Mouse (Mus musculus) embryonic facial prominence, embryonic 11.5 days (tissue): ENCODE results near the gene Ctnnd2. TPM values are rescaled to one million over a fixed set of nuclear protein-coding genes. Genes with fewer than 3 reads are reported as not detected.

Source experiments
- ATAC-seq: fragments of 200-750 bp; cut with Nextera tagmentation; replicated peaks from 2 replicates; pipeline ENCODE4 v1.8.0; 2017; ENCODE audit warnings: low read depth; ENCODE audit not compliant: insufficient number of reproducible peaks, low FRiP score, low TSS enrichment
- DNase-seq: peaks from one replicate; pipeline ENCODE4 v3.0.0-alpha.2; 2015; ENCODE audit warnings: low spot score
- H3K27ac ChIP-seq: fragments of 300-500 bp; sonication (generic); replicated peaks from 2 replicates; pipeline ENCODE4 v1.5.1; 2014; ENCODE audit warnings: mild to moderate bottlenecking, low read depth, low read length, control low read depth
- H3K27me3 ChIP-seq: fragments of 300-500 bp; sonication (generic); 2 replicates; pipeline ENCODE4 v1.6.1; 2014; ENCODE audit warnings: mild to moderate bottlenecking, low read length, moderate library complexity, mixed read lengths; ENCODE audit not compliant: control insufficient read depth, insufficient read depth
- H3K36me3 ChIP-seq: fragments of 300-500 bp; sonication (generic); replicated peaks from 2 replicates; pipeline ENCODE4 v1.6.1; 2014; ENCODE audit warnings: low read depth, mild to moderate bottlenecking, low read length, moderate library complexity, mixed read lengths; ENCODE audit not compliant: control insufficient read depth, insufficient read depth
- H3K4me1 ChIP-seq: fragments of 300-500 bp; sonication (generic); 2 replicates; pipeline ENCODE4 v1.6.1; 2014; ENCODE audit warnings: low read length, mixed read lengths; ENCODE audit not compliant: control insufficient read depth, insufficient read depth
- H3K4me2 ChIP-seq: fragments of 300-500 bp; sonication (generic); 2 replicates; pipeline ENCODE4 v1.6.1; 2014; ENCODE audit warnings: low read depth, mild to moderate bottlenecking, control low read depth, low read length, moderate library complexity
- H3K4me3 ChIP-seq: fragments of 300-500 bp; sonication (generic); 2 replicates; pipeline ENCODE4 v1.5.1; 2014; ENCODE audit warnings: low read depth, low read length, control low read depth
- H3K9ac ChIP-seq: fragments of 300-500 bp; sonication (generic); replicated peaks from 2 replicates; pipeline ENCODE4 v1.6.1; 2014; ENCODE audit warnings: mild to moderate bottlenecking, control low read depth, low read length
- H3K9me3 ChIP-seq: fragments of 300-500 bp; sonication (generic); replicated peaks from 2 replicates; pipeline ENCODE4 v1.6.1; 2016; ENCODE audit warnings: mild to moderate bottlenecking, low read length, inconsistent platforms, mixed read lengths; ENCODE audit not compliant: control insufficient read depth
- WGBS: fragments of 180-500 bp; shearing (Covaris S2); extraction: QIAGEN DNeasy Blood & Tissue Kit; methylation state at CpG from one replicate; pipeline ENCODE4 v1.1.7; 2014; 5-methylcytosine and 5-hydroxymethylcytosine counted together
- polyA plus RNA-seq: library from polyadenylated mRNA; unstranded; fragments of >200 nt; fragmentation: Nextera tagmentation; extraction: Ambion mirVana; gene quantifications from 2 replicates; pipeline ENCODE4 v1.2.1, GENCODE M21; 2014

Ctnnd2 gene
- polyA plus RNA-seq, 1 experiment from 2014 or later = 9.6 TPM

- no peaks in the 10 kb centered on the region for H3K9me3 ChIP-seq
- no peak for DNase-seq
- H3K4me3 ChIP-seq = no peak overlapping the region
- H3K4me2 ChIP-seq = no peak overlapping the region
- no peaks in the 10 kb centered on the region for H3K27me3 ChIP-seq
- no peak overlapping the region for H3K9ac ChIP-seq
- no peaks in the 10 kb centered on the region for H3K4me1 ChIP-seq
- H3K36me3 ChIP-seq = no peaks in the 10 kb centered on the region
- ATAC-seq = no peak
- H3K27ac ChIP-seq = no peak overlapping the region
- WGBS = 81% methylated on average over 5 of the region's 5 CpGs
These were observed 529.2 kb downstream of the Ctnnd2 start for GRCm38 (mm10) chr15:30701592-30701991.

- 87% methylated on average over 10 of the region's 10 CpGs for WGBS
- Histone ChIP-seq H3K4me2 (no peak overlapping the region), H3K4me1 (no peaks in the 10 kb centered on the region), H3K9ac (no peak overlapping the region), H3K4me3 (no peak overlapping the region), H3K27ac (no peak overlapping the region), H3K27me3 (no peaks in the 10 kb centered on the region), H3K36me3 (no peaks in the 10 kb centered on the region), H3K9me3 (no peaks in the 10 kb centered on the region)
- no peak for ATAC-seq
- no peak for DNase-seq
These were observed 536.8 kb downstream of the Ctnnd2 start for GRCm38 (mm10) chr15:30709026-30709753.

GRCm38 (mm10) chr15:30709754-30710105 is 537.3 kb downstream of the Ctnnd2 start:
- DNase-seq = no peak
- H3K36me3 ChIP-seq = no peaks in the 10 kb centered on the region
- no peak overlapping the region for H3K4me3 ChIP-seq
- no peak overlapping the region for H3K4me2 ChIP-seq
- H3K9ac ChIP-seq = no peak overlapping the region
- no peaks in the 10 kb centered on the region for H3K9me3 ChIP-seq
- H3K27ac ChIP-seq = no peak overlapping the region
- no peaks in the 10 kb centered on the region for H3K27me3 ChIP-seq
- no peak for ATAC-seq
- H3K4me1 ChIP-seq = no peaks in the 10 kb centered on the region
- 85% methylated on average over 2 of the region's 2 CpGs for WGBS

- no peak overlapping the region for H3K4me2 ChIP-seq
- no peak overlapping the region for H3K4me3 ChIP-seq
- DNase-seq (no peak), ATAC-seq (no peak)
- H3K36me3 ChIP-seq = no peaks in the 10 kb centered on the region
- H3K4me1 ChIP-seq = no peaks in the 10 kb centered on the region
- no peak overlapping the region for H3K9ac ChIP-seq
- 89% methylated on average over 2 of the region's 2 CpGs for WGBS
- H3K27ac ChIP-seq = no peak overlapping the region
- no peaks in the 10 kb centered on the region for H3K27me3 ChIP-seq
- no peaks in the 10 kb centered on the region for H3K9me3 ChIP-seq
These were observed 542.4 kb downstream of the Ctnnd2 start for GRCm38 (mm10) chr15:30714823-30715222.

- no peak overlapping the region for H3K4me3 ChIP-seq
- no peak for ATAC-seq
- H3K4me2 ChIP-seq = no peak overlapping the region
- no peak overlapping the region for H3K9ac ChIP-seq
- no peaks in the 10 kb centered on the region for H3K9me3 ChIP-seq
- no peak overlapping the region for H3K27ac ChIP-seq
- no peak for DNase-seq
- no peaks in the 10 kb centered on the region for H3K36me3 ChIP-seq
- no peaks in the 10 kb centered on the region for H3K4me1 ChIP-seq
- H3K27me3 ChIP-seq = no peaks in the 10 kb centered on the region
- WGBS = 86% methylated on average over 3 of the region's 3 CpGs
These were observed 546.4 kb downstream of the Ctnnd2 start for GRCm38 (mm10) chr15:30718811-30719210.

GRCm38 (mm10) chr15:30719226-30719625 is 546.8 kb downstream of the Ctnnd2 start:
- H3K4me2 ChIP-seq = no peak overlapping the region
- ATAC-seq (no peak), DNase-seq (no peak)
- 81% methylated on average over 2 of the region's 2 CpGs for WGBS
- no peak overlapping the region for H3K27ac ChIP-seq
- no peak overlapping the region for H3K4me3 ChIP-seq
- H3K4me1 ChIP-seq = no peaks in the 10 kb centered on the region
- H3K9ac ChIP-seq = no peak overlapping the region
- H3K36me3 ChIP-seq = no peaks in the 10 kb centered on the region
- no peaks in the 10 kb centered on the region for H3K9me3 ChIP-seq
- H3K27me3 ChIP-seq = no peaks in the 10 kb centered on the region

GRCm38 (mm10) chr15:30721098-30721497 is 548.7 kb downstream of the Ctnnd2 start:
- H3K9ac ChIP-seq = no peak overlapping the region
- H3K9me3 ChIP-seq = no peaks in the 10 kb centered on the region
- no peak for ATAC-seq
- H3K27ac ChIP-seq = no peak overlapping the region
- H3K4me3 ChIP-seq = no peak overlapping the region
- no peak for DNase-seq
- 67% methylated on average over 2 of the region's 2 CpGs for WGBS
- H3K36me3 ChIP-seq = no peaks in the 10 kb centered on the region
- no peaks in the 10 kb centered on the region for H3K4me1 ChIP-seq
- H3K27me3 ChIP-seq = no peaks in the 10 kb centered on the region
- no peak overlapping the region for H3K4me2 ChIP-seq

GRCm38 (mm10) chr15:30726066-30726465 is 553.7 kb downstream of the Ctnnd2 start:
- Histone ChIP-seq H3K27ac (no peak overlapping the region), H3K4me2 (no peak overlapping the region), H3K9ac (no peak overlapping the region), H3K4me1 (no peaks in the 10 kb centered on the region), H3K9me3 (no peaks in the 10 kb centered on the region), H3K4me3 (no peak overlapping the region), H3K27me3 (no peaks in the 10 kb centered on the region), H3K36me3 (no peaks in the 10 kb centered on the region)
- no peak for ATAC-seq
- no peak for DNase-seq
- 90% methylated on average over 5 of the region's 5 CpGs for WGBS
